Mouse (Mus musculus): Measurements from ENCODE around the gene Yipf2. TPM values are rescaled to one million over a fixed set of nuclear protein-coding genes. Genes with fewer than 3 reads are reported as not detected.

Yipf2 gene
- 6.8 TPM for polyA plus RNA-seq (2014; fragmentation: Illumina TruSeq; extraction: RNeasy Lipid Tissue Mini Kit (QIAGEN cat#74804); ENCODE audit: low read depth, low replicate concordance)

DNA sequence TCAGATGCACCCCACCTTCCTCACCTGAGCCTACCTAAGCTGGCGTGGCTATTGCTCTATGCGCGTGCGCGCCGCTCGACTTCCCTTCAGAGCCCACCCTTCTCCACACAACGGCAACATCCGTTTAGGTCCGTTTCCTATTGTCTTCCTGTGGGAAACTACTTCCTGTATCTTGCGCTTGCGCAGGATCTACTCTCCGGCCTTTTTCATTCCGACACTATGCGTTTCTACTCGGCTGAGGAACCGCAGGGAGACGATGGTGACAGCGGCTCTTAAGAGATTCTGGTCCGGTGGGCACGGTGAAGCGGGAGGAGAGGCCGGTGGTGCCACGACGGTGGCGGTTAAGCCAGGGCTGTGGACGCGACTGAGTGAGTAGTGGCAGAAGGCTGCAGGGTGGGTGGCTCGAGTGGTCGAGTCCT lies at the start of gene Yipf2, which contains the start of gene Timm29:
Gene Yipf2, minus strand, starts transcription at position 126 of the 419 bp plus-strand sequence.
Gene Timm29, plus strand, starts transcription at position 20 of the 419 bp plus-strand sequence.

DNA sequence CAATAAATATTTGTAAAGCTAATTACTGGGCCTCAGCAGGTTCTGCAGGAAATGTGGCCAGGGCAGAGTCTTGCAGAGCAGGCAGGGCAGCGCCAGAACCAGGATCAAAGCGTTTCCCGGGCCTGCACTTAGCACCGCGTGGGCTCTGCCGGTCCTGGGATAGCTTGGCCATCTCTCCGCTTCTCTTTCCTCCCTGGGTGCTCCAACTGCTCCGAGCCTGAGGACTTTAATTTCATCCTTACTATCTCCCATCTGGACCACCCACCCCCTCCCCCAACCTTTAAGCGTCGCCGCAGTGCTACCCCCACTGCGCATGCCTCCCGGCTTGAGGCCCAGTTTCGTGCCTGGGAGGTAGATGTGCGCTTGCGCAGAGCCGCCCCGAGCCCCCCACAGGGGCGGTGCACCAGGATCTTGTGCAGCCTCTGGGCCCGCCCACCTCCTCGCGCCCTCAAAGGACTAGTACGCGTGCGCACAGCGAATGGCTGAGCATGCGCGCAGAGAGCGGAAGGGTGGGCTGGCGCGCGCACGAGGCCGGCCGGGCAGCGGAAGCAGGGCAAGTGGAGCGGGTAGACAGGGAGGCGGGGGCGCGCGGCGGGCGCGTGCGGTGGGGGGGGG lies 23.1 kb upstream of the Yipf2 start, which contains the start of gene Smarca4:
Gene Smarca4, plus strand, starts transcription at position 553 of the 615 bp plus-strand sequence.

GRCm38 (mm10) chr9:21546789-21547074 lies 45.9 kb downstream of the Yipf2 start, which contains the start of gene Carm1:
Gene Carm1 (plus strand): TSS chr9:21546894.

Other genes starting within 250 kb of the Yipf2 start
- 26.8 TPM for gene Ilf3, start 225.0 kb downstream of the Yipf2 start, polyA plus RNA-seq (2014; fragmentation: Illumina TruSeq; extraction: RNeasy Lipid Tissue Mini Kit (QIAGEN cat#74804); ENCODE audit: low read depth, low replicate concordance)
- 12.9 TPM for gene Qtrt1, start 181.0 kb downstream of the Yipf2 start, polyA plus RNA-seq (2014; fragmentation: Illumina TruSeq; extraction: RNeasy Lipid Tissue Mini Kit (QIAGEN cat#74804); ENCODE audit: low read depth, low replicate concordance)
- 57.1 TPM for gene Dnm2, start 167.9 kb downstream of the Yipf2 start, polyA plus RNA-seq (2014; fragmentation: Illumina TruSeq; extraction: RNeasy Lipid Tissue Mini Kit (QIAGEN cat#74804); ENCODE audit: low read depth, low replicate concordance)
- 47.0 TPM for gene Tmed1, start 82.6 kb downstream of the Yipf2 start, polyA plus RNA-seq (2014; fragmentation: Illumina TruSeq; extraction: RNeasy Lipid Tissue Mini Kit (QIAGEN cat#74804); ENCODE audit: low read depth, low replicate concordance)
- 1.2 TPM for gene AB124611, start 66.7 kb downstream of the Yipf2 start, polyA plus RNA-seq (2014; fragmentation: Illumina TruSeq; extraction: RNeasy Lipid Tissue Mini Kit (QIAGEN cat#74804); ENCODE audit: low read depth, low replicate concordance)
- 49.9 TPM for gene Carm1, start 45.9 kb downstream of the Yipf2 start, polyA plus RNA-seq (2014; fragmentation: Illumina TruSeq; extraction: RNeasy Lipid Tissue Mini Kit (QIAGEN cat#74804); ENCODE audit: low read depth, low replicate concordance)
- 53.5 TPM for gene Timm29, start 106 bp downstream of the Yipf2 start, polyA plus RNA-seq (2014; fragmentation: Illumina TruSeq; extraction: RNeasy Lipid Tissue Mini Kit (QIAGEN cat#74804); ENCODE audit: low read depth, low replicate concordance)
- 29.6 TPM for gene Smarca4, start 23.3 kb upstream of the Yipf2 start, polyA plus RNA-seq (2014; fragmentation: Illumina TruSeq; extraction: RNeasy Lipid Tissue Mini Kit (QIAGEN cat#74804); ENCODE audit: low read depth, low replicate concordance)
- gene Ldlr, start 130.7 kb upstream of the Yipf2 start, polyA plus RNA-seq (2014; fragmentation: Illumina TruSeq; extraction: RNeasy Lipid Tissue Mini Kit (QIAGEN cat#74804); ENCODE audit: low read depth, low replicate concordance): 6.5 TPM
- gene Spc24, start 167.5 kb upstream of the Yipf2 start, polyA plus RNA-seq (2014; fragmentation: Illumina TruSeq; extraction: RNeasy Lipid Tissue Mini Kit (QIAGEN cat#74804); ENCODE audit: low read depth, low replicate concordance): 8.4 TPM
- gene Kank2, start 205.9 kb upstream of the Yipf2 start, polyA plus RNA-seq (2014; fragmentation: Illumina TruSeq; extraction: RNeasy Lipid Tissue Mini Kit (QIAGEN cat#74804); ENCODE audit: low read depth, low replicate concordance): 59.6 TPM
- not detected for gene Angptl8, start 242.7 kb upstream of the Yipf2 start, polyA plus RNA-seq (2014; fragmentation: Illumina TruSeq; extraction: RNeasy Lipid Tissue Mini Kit (QIAGEN cat#74804); ENCODE audit: low read depth, low replicate concordance)